Mouse (Mus musculus): ENCODE results near the gene Usp34. TPM values are rescaled to one million over a fixed set of nuclear protein-coding genes. Genes with fewer than 3 reads are reported as not detected.
"Not testable (repeated sequence)": the region's sequence is repeated elsewhere in the genome, so short reads cannot be mapped to it uniquely, and the experiment has no call there.

Gene Usp34
- polyA plus RNA-seq, 1 experiment = 51.2 TPM

- TF ChIP-seq CTCF (IDR thresholded peaks at IDR 0.05; ENCODE audit: extremely low read depth, insufficient read depth, low read length) = no peak
- TF ChIP-seq POLR2A (IDR thresholded peaks at IDR 0.05; ENCODE audit: extremely low read depth, insufficient read depth, low read length) = no peak
- Histone ChIP-seq H3K27ac (ENCODE audit: insufficient read depth, low read length) (no peak overlapping the region), H3K4me3 (ENCODE audit: insufficient read depth, low read length) (no peak overlapping the region), H3K4me1 (ENCODE audit: control insufficient read depth, insufficient read depth, low read length) (no peaks in the 10 kb centered on the region)
Observed at GRCm38 (mm10) chr11:23297379-23297778, 9.3 kb upstream of the Usp34 start.

- Histone ChIP-seq H3K27ac (ENCODE audit: insufficient read depth, low read length) (no peak overlapping the region), H3K4me3 (ENCODE audit: insufficient read depth, low read length) (no peak overlapping the region), H3K4me1 (ENCODE audit: control insufficient read depth, insufficient read depth, low read length) (no peaks in the 10 kb centered on the region)
- no peak for TF ChIP-seq CTCF (IDR thresholded peaks at IDR 0.05; ENCODE audit: extremely low read depth, insufficient read depth, low read length)
- no peak for TF ChIP-seq POLR2A (IDR thresholded peaks at IDR 0.05; ENCODE audit: extremely low read depth, insufficient read depth, low read length)
Observed at GRCm38 (mm10) chr11:23298301-23298700, 8.4 kb upstream of the Usp34 start.

GRCm38 (mm10) chr11:23299910-23300309 is 6.8 kb upstream of the Usp34 start:
- Histone ChIP-seq H3K27ac (ENCODE audit: insufficient read depth, low read length) (no peak overlapping the region), H3K4me1 (ENCODE audit: control insufficient read depth, insufficient read depth, low read length) (no peaks in the 10 kb centered on the region), H3K4me3 (ENCODE audit: insufficient read depth, low read length) (no peak overlapping the region)
- TF ChIP-seq CTCF (IDR thresholded peaks at IDR 0.05; ENCODE audit: extremely low read depth, insufficient read depth, low read length) = no peak
- no peak for TF ChIP-seq POLR2A (IDR thresholded peaks at IDR 0.05; ENCODE audit: extremely low read depth, insufficient read depth, low read length)

- Histone ChIP-seq H3K27ac (ENCODE audit: insufficient read depth, low read length) (no peak overlapping the region), H3K4me1 (ENCODE audit: control insufficient read depth, insufficient read depth, low read length) (no peaks in the 10 kb centered on the region), H3K4me3 (ENCODE audit: insufficient read depth, low read length) (no peak overlapping the region)
- TF ChIP-seq POLR2A (IDR thresholded peaks at IDR 0.05; ENCODE audit: extremely low read depth, insufficient read depth, low read length) (no peak), CTCF (IDR thresholded peaks at IDR 0.05; ENCODE audit: extremely low read depth, insufficient read depth, low read length) (no peak)
Observed at GRCm38 (mm10) chr11:23303126-23303525, 3.6 kb upstream of the Usp34 start.

GRCm38 (mm10) chr11:23305101-23305672 is 1.5 kb upstream of the Usp34 start:
- not testable (repeated sequence) for H3K4me1 ChIP-seq (ENCODE audit: control insufficient read depth, insufficient read depth, low read length)
- Histone ChIP-seq H3K4me3 (ENCODE audit: insufficient read depth, low read length) (peak overlapping the region; percentile 36), H3K27ac (ENCODE audit: insufficient read depth, low read length) (peak overlapping the region; percentile 86; the same call in 1 of the 2 replicates)

- TF ChIP-seq POLR2A (IDR thresholded peaks at IDR 0.05; ENCODE audit: extremely low read depth, insufficient read depth, low read length) (peak; percentile 47; the same call in 1 of the 2 replicates), CTCF (IDR thresholded peaks at IDR 0.05; ENCODE audit: extremely low read depth, insufficient read depth, low read length) (no peak)
- Histone ChIP-seq H3K4me3 (ENCODE audit: insufficient read depth, low read length) (peak overlapping the region; percentile 36), H3K27ac (ENCODE audit: insufficient read depth, low read length) (peak overlapping the region; percentile 86), H3K4me1 (ENCODE audit: control insufficient read depth, insufficient read depth, low read length) (peaks cover 4% of the 10 kb centered on the region)
Observed at GRCm38 (mm10) chr11:23305673-23306608, 754 bp upstream of the Usp34 start.

GRCm38 (mm10) chr11:23307566-23307920 is 848 bp downstream of the Usp34 start:
- Histone ChIP-seq H3K27ac (ENCODE audit: insufficient read depth, low read length) (no peak overlapping the region), H3K4me3 (ENCODE audit: insufficient read depth, low read length) (peak overlapping the region; percentile 36), H3K4me1 (ENCODE audit: control insufficient read depth, insufficient read depth, low read length) (peaks cover 4% of the 10 kb centered on the region)
- TF ChIP-seq CTCF (IDR thresholded peaks at IDR 0.05; ENCODE audit: extremely low read depth, insufficient read depth, low read length) = no peak
- no peak for TF ChIP-seq POLR2A (IDR thresholded peaks at IDR 0.05; ENCODE audit: extremely low read depth, insufficient read depth, low read length)

- H3K4me3 ChIP-seq (ENCODE audit: insufficient read depth, low read length) = no peak overlapping the region
- no peak overlapping the region for H3K27ac ChIP-seq (ENCODE audit: insufficient read depth, low read length)
- TF ChIP-seq CTCF (IDR thresholded peaks at IDR 0.05; ENCODE audit: extremely low read depth, insufficient read depth, low read length) (no peak), POLR2A (IDR thresholded peaks at IDR 0.05; ENCODE audit: extremely low read depth, insufficient read depth, low read length) (no peak)
- peaks cover 2% of the 10 kb centered on the region for H3K4me1 ChIP-seq (ENCODE audit: control insufficient read depth, insufficient read depth, low read length)
Observed at GRCm38 (mm10) chr11:23313496-23313895, 6.8 kb downstream of the Usp34 start.

GRCm38 (mm10) chr11:23329413-23329812 is 22.7 kb downstream of the Usp34 start:
- TF ChIP-seq POLR2A (IDR thresholded peaks at IDR 0.05; ENCODE audit: extremely low read depth, insufficient read depth, low read length) (no peak), CTCF (IDR thresholded peaks at IDR 0.05; ENCODE audit: extremely low read depth, insufficient read depth, low read length) (no peak)
- Histone ChIP-seq H3K4me1 (ENCODE audit: control insufficient read depth, insufficient read depth, low read length) (no peaks in the 10 kb centered on the region), H3K27ac (ENCODE audit: insufficient read depth, low read length) (no peak overlapping the region), H3K4me3 (ENCODE audit: insufficient read depth, low read length) (no peak overlapping the region)

- Histone ChIP-seq H3K4me3 (ENCODE audit: insufficient read depth, low read length) (no peak overlapping the region), H3K4me1 (ENCODE audit: control insufficient read depth, insufficient read depth, low read length) (no peaks in the 10 kb centered on the region), H3K27ac (ENCODE audit: insufficient read depth, low read length) (no peak overlapping the region)
- no peak for TF ChIP-seq POLR2A (IDR thresholded peaks at IDR 0.05; ENCODE audit: extremely low read depth, insufficient read depth, low read length)
- TF ChIP-seq CTCF (IDR thresholded peaks at IDR 0.05; ENCODE audit: extremely low read depth, insufficient read depth, low read length) = no peak
Observed at GRCm38 (mm10) chr11:23332136-23332535, 25.4 kb downstream of the Usp34 start.
